Mouse (Mus musculus): ENCODE data around the gene Fam222a. TPM values are rescaled to one million over a fixed set of nuclear protein-coding genes. Genes with fewer than 3 reads are reported as not detected.

Gene Fam222a
- total RNA-seq, 4 experiments from 2014 or later: 8.6 to 12.8 (median 11.6) TPM

GRCm38 (mm10) chr5:114653656-114654437, 86.0 kb downstream of the Fam222a start:
- DNase-seq (ENCODE audit: low spot score in 2 of 2): no peak

DNA sequence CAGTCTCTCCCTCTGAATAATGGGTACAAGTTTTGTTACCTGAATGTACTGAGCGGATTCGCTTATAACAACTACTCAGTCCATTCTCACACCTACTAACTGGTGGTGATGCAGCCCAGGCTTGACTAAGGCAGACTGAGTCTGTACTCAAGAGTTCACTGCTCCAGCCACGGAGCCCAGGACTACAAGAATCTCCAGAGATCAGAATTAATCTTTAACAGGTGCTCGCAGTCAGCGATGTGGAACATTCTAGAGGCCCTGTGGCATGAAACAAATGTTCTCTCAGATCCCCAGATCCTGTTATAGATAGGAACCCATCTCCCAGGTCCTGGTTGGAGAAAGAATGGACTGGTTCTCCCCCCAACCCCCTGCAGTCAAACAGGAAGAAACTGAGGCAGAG, 87.9 kb downstream of the Fam222a start:
- no peak for DNase-seq (ENCODE audit: low spot score in 2 of 2)

GRCm38 (mm10) chr5:114656305-114656704, 88.5 kb downstream of the Fam222a start:
- DNase-seq (ENCODE audit: low spot score in 2 of 2): no peak

DNA sequence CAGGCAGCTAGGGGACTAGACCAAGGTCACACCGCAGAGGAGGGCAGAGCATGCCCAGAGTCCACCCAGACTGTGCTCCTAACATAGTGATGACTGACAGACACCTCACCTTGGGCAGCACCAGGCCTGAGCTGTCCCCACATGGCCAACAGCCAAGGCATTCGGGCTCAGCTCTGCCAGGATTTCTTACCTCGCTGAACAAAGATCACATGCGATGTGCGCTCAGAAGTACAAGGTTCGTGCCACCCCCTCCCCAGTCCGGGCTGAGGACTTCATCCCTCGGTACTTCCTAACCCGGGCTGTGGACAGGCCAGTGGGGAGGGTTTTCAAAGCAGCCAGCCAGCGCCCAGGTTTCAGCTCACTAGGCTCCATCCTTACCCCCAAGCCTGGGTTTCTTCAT, 89.6 kb downstream of the Fam222a start:
- DNase-seq (ENCODE audit: low spot score in 2 of 2): no peak

- DNase-seq (ENCODE audit: low spot score in 2 of 2): no peak
These were observed 90.4 kb downstream of the Fam222a start, which contains the start of gene Trpv4 for GRCm38 (mm10) chr5:114658255-114658654. Trpv4 (minus strand) TSS chr5:114658421.

- no peak for DNase-seq (ENCODE audit: low spot score in 2 of 2)
These were observed 93.2 kb downstream of the Fam222a start for GRCm38 (mm10) chr5:114661029-114661428.

Other genes starting within 250 kb of the Fam222a start
- 10 to 100 TPM; 53.3 to 58.4 (median 56.9) TPM for gene Kctd10, start 187.5 kb upstream of the Fam222a start, total RNA-seq (2022)
- 10 to 100 TPM; 82.5 to 88.8 (median 85.0) TPM for gene Ube3b, start 187.4 kb upstream of the Fam222a start, total RNA-seq (2022)
- 10 to 100 TPM; 19.0 to 21.0 (median 19.7) TPM for gene Mmab, start 124.0 kb upstream of the Fam222a start, total RNA-seq (2022)
- 10 to 100 TPM; 26.6 to 33.4 (median 29.9) TPM for gene Mvk, start 123.7 kb upstream of the Fam222a start, total RNA-seq (2022)
- 1 to 10 TPM; 1.1 to 2.4 (median 1.5) TPM for gene Trpv4, start 90.4 kb downstream of the Fam222a start, total RNA-seq (2022)
- gene Gltp, start 123.0 kb downstream of the Fam222a start, total RNA-seq (2022): 10 to 100 TPM; 33.0 to 39.0 (median 35.4) TPM
- 10 to 100 TPM; 10.7 to 18.7 (median 13.2) TPM for gene Tchp, start 139.7 kb downstream of the Fam222a start, total RNA-seq (2022)
- 10 to 100 TPM; 39.5 to 52.2 (median 45.9) TPM for gene Ankrd13a, start 206.7 kb downstream of the Fam222a start, total RNA-seq (2022)
- gene Git2, start 207.5 kb downstream of the Fam222a start, total RNA-seq (2022): 10 to 100 TPM; 50.4 to 53.8 (median 52.0) TPM

Measured in left cerebral cortex, adult 8-10 months (tissue).